Mouse (Mus musculus): ENCODE measurements at regions not wholly inside any gene's neighbourhood (a gene's known extent, or its start where the extent isn't known, plus 50 kb on each side); places are given as distances from the start of the nearest gene placed in this dataset.

GRCm38 (mm10) chr12:16272441-16272840, 338.3 kb downstream of the Lpin1 start:
- ATAC-seq (ENCODE audit: insufficient number of reproducible peaks, low FRiP score, low TSS enrichment): no peak

GRCm38 (mm10) chr12:16270876-16271275, 339.9 kb downstream of the Lpin1 start:
- no peak for ATAC-seq (ENCODE audit: insufficient number of reproducible peaks, low FRiP score, low TSS enrichment)

- ATAC-seq (ENCODE audit: insufficient number of reproducible peaks, low FRiP score, low TSS enrichment): no peak
Observed at GRCm38 (mm10) chr12:16269706-16270105, 341.1 kb downstream of the Lpin1 start.

- no peak for ATAC-seq (ENCODE audit: insufficient number of reproducible peaks, low FRiP score, low TSS enrichment)
Observed at GRCm38 (mm10) chr12:16268621-16269165, 342.1 kb downstream of the Lpin1 start.

- ATAC-seq (ENCODE audit: insufficient number of reproducible peaks, low FRiP score, low TSS enrichment): no peak
Observed at GRCm38 (mm10) chr12:16261465-16261864, 349.3 kb downstream of the Lpin1 start.

GRCm38 (mm10) chr12:16260981-16261380, 349.8 kb downstream of the Lpin1 start:
- ATAC-seq (ENCODE audit: insufficient number of reproducible peaks, low FRiP score, low TSS enrichment): no peak; the same call in 1 of the 2 replicates

GRCm38 (mm10) chr12:16260501-16260900, 350.3 kb downstream of the Lpin1 start:
- no peak for ATAC-seq (ENCODE audit: insufficient number of reproducible peaks, low FRiP score, low TSS enrichment)

- ATAC-seq (ENCODE audit: insufficient number of reproducible peaks, low FRiP score, low TSS enrichment): no peak
Observed at GRCm38 (mm10) chr12:16250621-16251020, 360.1 kb downstream of the Lpin1 start.

GRCm38 (mm10) chr12:16250096-16250495, 360.7 kb downstream of the Lpin1 start:
- ATAC-seq (ENCODE audit: insufficient number of reproducible peaks, low FRiP score, low TSS enrichment): no peak

GRCm38 (mm10) chr12:16239792-16240191, 371.0 kb downstream of the Lpin1 start:
- no peak for ATAC-seq (ENCODE audit: insufficient number of reproducible peaks, low FRiP score, low TSS enrichment)

GRCm38 (mm10) chr12:16237498-16237897, 373.3 kb downstream of the Lpin1 start:
- ATAC-seq (ENCODE audit: insufficient number of reproducible peaks, low FRiP score, low TSS enrichment): peak; percentile 78

- no peak for ATAC-seq (ENCODE audit: insufficient number of reproducible peaks, low FRiP score, low TSS enrichment)
Observed at GRCm38 (mm10) chr12:16233559-16233958, 377.2 kb downstream of the Lpin1 start.

- ATAC-seq (ENCODE audit: insufficient number of reproducible peaks, low FRiP score, low TSS enrichment): no peak
Observed at GRCm38 (mm10) chr12:16232828-16233227, 377.9 kb downstream of the Lpin1 start.

- peak; percentile 57; the same call in 1 of the 2 replicates for ATAC-seq (ENCODE audit: insufficient number of reproducible peaks, low FRiP score, low TSS enrichment)
Observed at GRCm38 (mm10) chr12:16232051-16232450, 378.7 kb downstream of the Lpin1 start.

- ATAC-seq (ENCODE audit: insufficient number of reproducible peaks, low FRiP score, low TSS enrichment): no peak
Observed at GRCm38 (mm10) chr12:16231093-16231492, 379.7 kb downstream of the Lpin1 start.

GRCm38 (mm10) chr12:16225428-16225827, 385.3 kb downstream of the Lpin1 start:
- ATAC-seq (ENCODE audit: insufficient number of reproducible peaks, low FRiP score, low TSS enrichment): no peak

- no peak for ATAC-seq (ENCODE audit: insufficient number of reproducible peaks, low FRiP score, low TSS enrichment)
Observed at GRCm38 (mm10) chr12:16222836-16223450, 387.8 kb downstream of the Lpin1 start.

- ATAC-seq (ENCODE audit: insufficient number of reproducible peaks, low FRiP score, low TSS enrichment): no peak
Observed at GRCm38 (mm10) chr12:16222205-16222604, 388.6 kb downstream of the Lpin1 start.

GRCm38 (mm10) chr12:16221142-16221541, 389.6 kb downstream of the Lpin1 start:
- no peak for ATAC-seq (ENCODE audit: insufficient number of reproducible peaks, low FRiP score, low TSS enrichment)

- ATAC-seq (ENCODE audit: insufficient number of reproducible peaks, low FRiP score, low TSS enrichment): no peak
Observed at GRCm38 (mm10) chr12:16220561-16220960, 390.2 kb downstream of the Lpin1 start.

- ATAC-seq (ENCODE audit: insufficient number of reproducible peaks, low FRiP score, low TSS enrichment): no peak
Observed at GRCm38 (mm10) chr12:16218906-16219305, 391.9 kb downstream of the Lpin1 start.

GRCm38 (mm10) chr12:16210553-16210952, 393.8 kb upstream of the Trib2 start:
- ATAC-seq (ENCODE audit: insufficient number of reproducible peaks, low FRiP score, low TSS enrichment): no peak

All from cerebellum, adult (tissue).